Mouse (Mus musculus): ENCODE measurements around the gene Cdhr2.

GRCm38 (mm10) chr13:54756156-54756712, 55.0 kb downstream of the Cdhr2 start:
- TF ChIP-seq CTCF (IDR thresholded peaks at IDR 0.05; ENCODE audit: borderline replicate concordance, insufficient read depth, low read depth, low read length): no peak
- TF ChIP-seq POLR2A (IDR thresholded peaks at IDR 0.05; ENCODE audit: borderline replicate concordance, insufficient read depth, low read length): no peak

Measured in cerebellum, adult 2 months (tissue).